Mouse (Mus musculus): ENCODE measurements around the gene Tbc1d5. TPM values are rescaled to one million over a fixed set of nuclear protein-coding genes. Genes with fewer than 3 reads are reported as not detected.

The Tbc1d5 gene
- polyA plus RNA-seq, 1 experiment = 11.6 TPM

- no peak for DNase-seq
- TF ChIP-seq POLR2A (IDR thresholded peaks at IDR 0.05; ENCODE audit: borderline replicate concordance, extremely low read depth, low read depth, low read length) (no peak), CTCF (IDR thresholded peaks at IDR 0.05; ENCODE audit: insufficient read depth, low read length) (no peak)
- 46% methylated on average over 1 of the region's 1 CpGs for WGBS
- no peak overlapping the region for H3K4me3 ChIP-seq (replicated peaks; ENCODE audit: extremely low read depth, low read depth, low read length)
- H3K4me1 ChIP-seq (ENCODE audit: control insufficient read depth, insufficient read depth, low read length) = no peaks in the 10 kb centered on the region; the same call in 1 of the 2 replicates
Observed at GRCm38 (mm10) chr17:50998216-50998615, 180.9 kb downstream of the Tbc1d5 start.

DNA sequence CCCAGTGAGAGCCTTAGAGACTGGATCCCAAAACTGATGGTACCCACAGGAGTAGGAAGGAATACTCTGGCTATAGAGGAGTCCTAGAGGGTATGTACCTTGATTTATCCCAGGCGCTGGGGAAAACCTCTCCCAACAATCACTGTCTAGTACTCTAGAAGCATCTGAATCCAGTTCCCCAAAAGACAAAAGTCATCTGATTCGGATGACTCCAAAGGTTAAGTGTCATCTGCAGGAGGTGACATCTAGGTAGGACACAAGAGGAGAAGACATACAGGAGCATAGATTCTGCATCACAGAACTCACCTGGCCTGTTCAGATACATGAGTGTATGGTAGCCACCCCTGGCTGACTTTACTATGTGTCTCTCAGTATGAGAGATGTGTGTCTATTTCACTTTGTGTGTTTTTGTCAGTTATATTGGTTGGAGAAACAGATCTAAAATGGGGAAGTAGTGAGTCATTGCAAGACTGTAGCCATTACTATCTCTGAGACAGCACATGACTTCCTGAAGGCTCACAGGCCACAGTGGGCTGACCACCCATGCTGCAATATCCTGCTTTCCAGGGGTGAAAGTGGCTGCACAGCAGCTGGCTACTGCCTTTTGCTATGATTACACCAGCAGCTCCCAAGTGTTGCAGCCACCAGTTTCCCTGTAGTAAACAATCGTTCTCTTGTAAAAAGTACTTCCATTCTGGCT, 185.7 kb downstream of the Tbc1d5 start:
- TF ChIP-seq CTCF (IDR thresholded peaks at IDR 0.05; ENCODE audit: insufficient read depth, low read length) = no peak
- no peak for TF ChIP-seq POLR2A (IDR thresholded peaks at IDR 0.05; ENCODE audit: borderline replicate concordance, extremely low read depth, low read depth, low read length)
- no peaks in the 10 kb centered on the region; the same call in 1 of the 2 replicates for H3K4me1 ChIP-seq (ENCODE audit: control insufficient read depth, insufficient read depth, low read length)
- 71% methylated on average over 3 of the region's 3 CpGs for WGBS
- DNase-seq = no peak
- H3K4me3 ChIP-seq (replicated peaks; ENCODE audit: extremely low read depth, low read depth, low read length) = no peak overlapping the region

GRCm38 (mm10) chr17:50990770-50991405, 188.3 kb downstream of the Tbc1d5 start:
- H3K4me1 ChIP-seq (ENCODE audit: control insufficient read depth, insufficient read depth, low read length) = no peaks in the 10 kb centered on the region; the same call in 1 of the 2 replicates
- no peak for TF ChIP-seq CTCF (IDR thresholded peaks at IDR 0.05; ENCODE audit: insufficient read depth, low read length)
- no peak for TF ChIP-seq POLR2A (IDR thresholded peaks at IDR 0.05; ENCODE audit: borderline replicate concordance, extremely low read depth, low read depth, low read length)
- 97% methylated on average over 2 of the region's 2 CpGs for WGBS
- no peak for DNase-seq
- H3K4me3 ChIP-seq (replicated peaks; ENCODE audit: extremely low read depth, low read depth, low read length) = no peak overlapping the region

GRCm38 (mm10) chr17:50987935-50988334, 191.2 kb downstream of the Tbc1d5 start:
- TF ChIP-seq CTCF (IDR thresholded peaks at IDR 0.05; ENCODE audit: insufficient read depth, low read length) (no peak), POLR2A (IDR thresholded peaks at IDR 0.05; ENCODE audit: borderline replicate concordance, extremely low read depth, low read depth, low read length) (no peak)
- 45% methylated on average over 3 of the region's 3 CpGs for WGBS
- Histone ChIP-seq H3K4me3 (replicated peaks; ENCODE audit: extremely low read depth, low read depth, low read length) (no peak overlapping the region), H3K4me1 (ENCODE audit: control insufficient read depth, insufficient read depth, low read length) (no peaks in the 10 kb centered on the region)
- no peak for DNase-seq

GRCm38 (mm10) chr17:50981933-50982332, 197.2 kb downstream of the Tbc1d5 start:
- 78% methylated on average over 5 of the region's 5 CpGs for WGBS

DNA sequence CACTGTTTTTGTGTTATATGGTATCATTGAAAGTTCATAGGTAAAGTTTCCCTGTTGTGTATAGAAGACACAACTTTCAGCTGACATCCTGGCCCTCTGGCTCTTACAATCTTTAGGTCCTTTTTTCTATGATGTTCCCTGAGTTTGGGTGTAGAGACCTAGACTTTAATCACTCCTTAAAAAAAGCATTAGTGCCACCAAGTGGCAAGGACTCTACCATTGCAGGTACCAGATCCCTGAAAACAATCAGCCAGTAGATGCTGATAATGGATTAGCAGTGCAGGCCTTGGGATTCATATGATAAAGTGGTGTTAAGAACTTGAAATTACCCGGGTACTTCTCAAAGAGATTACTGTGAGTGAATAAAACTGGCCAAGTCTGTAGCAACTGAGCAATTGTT, 207.0 kb downstream of the Tbc1d5 start:
- TF ChIP-seq POLR2A (IDR thresholded peaks at IDR 0.05; ENCODE audit: borderline replicate concordance, extremely low read depth, low read depth, low read length) (no peak), CTCF (IDR thresholded peaks at IDR 0.05; ENCODE audit: insufficient read depth, low read length) (no peak)

More at GRCm38 (mm10) chr17:50981933-50982332, 197.2 kb downstream of the Tbc1d5 start:
- no peak overlapping the region for H3K4me3 ChIP-seq (replicated peaks; ENCODE audit: extremely low read depth, low read depth, low read length)
- H3K4me1 ChIP-seq (ENCODE audit: control insufficient read depth, insufficient read depth, low read length) = no peaks in the 10 kb centered on the region
- DNase-seq = no peak
- no peak for TF ChIP-seq CTCF (IDR thresholded peaks at IDR 0.05; ENCODE audit: insufficient read depth, low read length)
- TF ChIP-seq POLR2A (IDR thresholded peaks at IDR 0.05; ENCODE audit: borderline replicate concordance, extremely low read depth, low read depth, low read length) = no peak

GRCm38 (mm10) chr17:50966147-50966546, 213.0 kb downstream of the Tbc1d5 start:
- no peak for DNase-seq
- H3K4me1 ChIP-seq (ENCODE audit: control insufficient read depth, insufficient read depth, low read length) = no peaks in the 10 kb centered on the region
- WGBS = 89% methylated on average over 1 of the region's 1 CpGs
- no peak for TF ChIP-seq CTCF (IDR thresholded peaks at IDR 0.05; ENCODE audit: insufficient read depth, low read length)
- no peak for TF ChIP-seq POLR2A (IDR thresholded peaks at IDR 0.05; ENCODE audit: borderline replicate concordance, extremely low read depth, low read depth, low read length)
- H3K4me3 ChIP-seq (replicated peaks; ENCODE audit: extremely low read depth, low read depth, low read length) = no peak overlapping the region

More for the DNA sequence above, 207.0 kb downstream of the Tbc1d5 start:
- H3K4me1 ChIP-seq (ENCODE audit: control insufficient read depth, insufficient read depth, low read length) = no peaks in the 10 kb centered on the region
- no peak overlapping the region for H3K4me3 ChIP-seq (replicated peaks; ENCODE audit: extremely low read depth, low read depth, low read length)
- no peak for DNase-seq
- WGBS = 38% methylated on average over 1 of the region's 1 CpGs

- WGBS = 86% methylated on average over 9 of the region's 9 CpGs
- TF ChIP-seq POLR2A (IDR thresholded peaks at IDR 0.05; ENCODE audit: borderline replicate concordance, extremely low read depth, low read depth, low read length) (no peak), CTCF (IDR thresholded peaks at IDR 0.05; ENCODE audit: insufficient read depth, low read length) (no peak)
- no peaks in the 10 kb centered on the region for H3K4me1 ChIP-seq (ENCODE audit: control insufficient read depth, insufficient read depth, low read length)
- no peak overlapping the region for H3K4me3 ChIP-seq (replicated peaks; ENCODE audit: extremely low read depth, low read depth, low read length)
- no peak for DNase-seq
Observed at GRCm38 (mm10) chr17:50954313-50954712, 224.8 kb downstream of the Tbc1d5 start.

- Histone ChIP-seq H3K4me3 (replicated peaks; ENCODE audit: extremely low read depth, low read depth, low read length) (no peak overlapping the region), H3K4me1 (ENCODE audit: control insufficient read depth, insufficient read depth, low read length) (no peaks in the 10 kb centered on the region)
- 85% methylated on average over 2 of the region's 2 CpGs for WGBS
- no peak for DNase-seq
- TF ChIP-seq CTCF (IDR thresholded peaks at IDR 0.05; ENCODE audit: insufficient read depth, low read length) (no peak), POLR2A (IDR thresholded peaks at IDR 0.05; ENCODE audit: borderline replicate concordance, extremely low read depth, low read depth, low read length) (no peak)
Observed at GRCm38 (mm10) chr17:50922308-50922707, 256.8 kb downstream of the Tbc1d5 start.

DNA sequence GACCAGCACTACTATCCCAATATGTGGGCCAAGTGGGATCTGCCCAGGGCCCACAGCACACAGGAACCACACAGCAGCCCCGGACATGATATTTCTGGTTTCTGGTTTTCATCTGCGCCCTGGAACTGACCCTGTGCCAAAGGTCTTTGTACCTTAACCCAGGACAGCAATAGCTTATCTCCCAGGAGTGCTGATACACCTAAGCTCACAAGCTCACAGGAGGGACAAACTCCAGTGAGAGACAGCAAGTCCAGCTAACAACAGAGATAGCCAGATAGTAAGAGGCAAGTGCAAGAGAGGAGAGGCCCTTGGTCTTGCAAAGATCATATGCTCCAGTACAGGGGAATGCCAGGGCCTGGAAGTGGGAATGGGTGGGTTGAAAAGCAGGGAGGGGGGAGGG, 263.9 kb downstream of the Tbc1d5 start:
- TF ChIP-seq CTCF (IDR thresholded peaks at IDR 0.05; ENCODE audit: insufficient read depth, low read length) = no peak
- TF ChIP-seq POLR2A (IDR thresholded peaks at IDR 0.05; ENCODE audit: borderline replicate concordance, extremely low read depth, low read depth, low read length) = no peak
- DNase-seq = no peak
- WGBS = 98% methylated on average over 2 of the region's 2 CpGs
- Histone ChIP-seq H3K4me3 (replicated peaks; ENCODE audit: extremely low read depth, low read depth, low read length) (no peak overlapping the region), H3K4me1 (ENCODE audit: control insufficient read depth, insufficient read depth, low read length) (no peaks in the 10 kb centered on the region)

All from lung, adult 2 months (tissue).